Mouse (Mus musculus) embryonic facial prominence, embryonic 13.5 days (tissue): ENCODE data around the gene Gnl1. TPM values are rescaled to one million over a fixed set of nuclear protein-coding genes. Genes with fewer than 3 reads are reported as not detected.
"Not testable (repeated sequence)": the region's sequence is repeated elsewhere in the genome, so short reads cannot be mapped to it uniquely, and the experiment has no call there.

Experiments
- ATAC-seq: fragments of 200-750 bp; cut with Nextera tagmentation; 2 replicates; pipeline ENCODE4 v1.8.0; 2017; ENCODE audit warnings: low read depth; ENCODE audit not compliant: insufficient number of reproducible peaks, insufficient read depth, low FRiP score, low TSS enrichment
- H3K27ac ChIP-seq: fragments of 300-500 bp; sonication (generic); 2 replicates; pipeline ENCODE4 v1.5.1; 2015; ENCODE audit warnings: moderate library complexity, mild to moderate bottlenecking, inconsistent platforms
- H3K27me3 ChIP-seq: fragments of 300-500 bp; sonication (generic); 2 replicates; pipeline ENCODE4 v1.6.1; 2015; ENCODE audit warnings: mild to moderate bottlenecking, inconsistent platforms
- H3K36me3 ChIP-seq: fragments of 300-500 bp; sonication (generic); 2 replicates; pipeline ENCODE4 v1.6.1; 2015; ENCODE audit warnings: mild to moderate bottlenecking, inconsistent platforms
- H3K4me1 ChIP-seq: fragments of 300-500 bp; sonication (generic); 2 replicates; pipeline ENCODE4 v1.6.1; 2015; ENCODE audit warnings: inconsistent platforms
- H3K4me2 ChIP-seq: fragments of 300-500 bp; sonication (generic); 2 replicates; pipeline ENCODE4 v1.6.1; 2015; ENCODE audit warnings: moderate library complexity, mild to moderate bottlenecking, inconsistent platforms
- H3K4me3 ChIP-seq: fragments of 300-500 bp; sonication (generic); 2 replicates; pipeline ENCODE4 v1.5.1; 2015; ENCODE audit warnings: mild to moderate bottlenecking, inconsistent platforms
- H3K9ac ChIP-seq: fragments of 300-500 bp; sonication (generic); 2 replicates; pipeline ENCODE4 v1.6.1; 2015; ENCODE audit warnings: mild to moderate bottlenecking, inconsistent platforms
- H3K9me3 ChIP-seq: fragments of 300-500 bp; sonication (generic); 2 replicates; pipeline ENCODE4 v1.6.1; 2016; ENCODE audit warnings: inconsistent platforms
- WGBS: fragments of 180-500 bp; shearing (Covaris S2); methylation state at CpG from one replicate; pipeline ENCODE4 v1.1.7; 2015; ENCODE audit warnings: mixed read lengths; 5-methylcytosine and 5-hydroxymethylcytosine counted together
- polyA plus RNA-seq: library from polyadenylated mRNA; unstranded; fragments of >200 nt; fragmentation: Nextera tagmentation; extraction: Ambion mirVana; gene quantifications from 2 replicates; pipeline ENCODE4 v1.2.1, GENCODE M21; 2015

Gnl1 gene
- polyA plus RNA-seq = 56.3 and 64.8 TPM in 2 replicates

- peak within 1 kb of the TSS; percentile 97 for H3K27ac ChIP-seq
- H3K27me3 ChIP-seq = no peaks in the 10 kb centered on the region
- peak within 1 kb of the TSS; percentile 83 for H3K4me2 ChIP-seq
- peak within 1 kb of the TSS; percentile 91 for H3K9ac ChIP-seq
- H3K9me3 ChIP-seq = no peaks in the 10 kb centered on the region
- H3K36me3 ChIP-seq = peaks cover 42% of the 10 kb centered on the region
- peak within 1 kb of the TSS; percentile 97 for H3K4me3 ChIP-seq
- peaks cover 20% of the 10 kb centered on the region for H3K4me1 ChIP-seq
- peak; percentile 79 for ATAC-seq
- WGBS = under 1% methylated on average over 86 of the region's 109 CpGs
These were observed at the start of gene Gnl1, which contains the start of gene Prr3 for GRCm38 (mm10) chr17:35979401-35980362. Gnl1 (plus strand) TSS chr17:35979851. Prr3 (minus strand) TSS chr17:35980236.

GRCm38 (mm10) chr17:35930627-35931026 is 49.0 kb upstream of the Gnl1 start:
- no peak overlapping the region for H3K4me3 ChIP-seq
- no peak overlapping the region for H3K27ac ChIP-seq
- 95% methylated on average over 12 of the region's 12 CpGs for WGBS
- H3K27me3 ChIP-seq = no peaks in the 10 kb centered on the region
- no peak overlapping the region for H3K9ac ChIP-seq
- no peaks in the 10 kb centered on the region for H3K4me1 ChIP-seq
- ATAC-seq = no peak; the same call in 1 of the 2 replicates
- no peaks in the 10 kb centered on the region for H3K9me3 ChIP-seq
- no peak overlapping the region for H3K4me2 ChIP-seq
- H3K36me3 ChIP-seq = peaks cover 58% of the 10 kb centered on the region

DNA sequence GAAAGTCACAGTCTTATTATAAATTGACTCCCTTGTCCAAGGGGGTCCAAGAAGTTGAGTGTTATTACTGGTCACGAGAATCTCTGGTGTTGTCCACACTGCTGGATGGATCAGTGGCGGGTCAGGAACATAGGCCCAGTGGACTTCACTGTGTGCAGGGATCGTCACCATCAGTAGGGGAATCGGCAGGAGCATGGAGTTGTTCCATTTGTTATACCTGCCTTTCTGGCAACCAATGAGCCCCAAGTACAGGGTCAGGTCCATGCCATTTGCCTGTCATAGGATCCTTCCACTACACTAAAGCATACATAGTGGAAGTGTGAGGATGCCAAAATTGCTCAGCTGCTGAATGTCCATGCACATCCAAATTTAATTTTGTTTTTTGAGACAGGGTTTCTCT is 47.0 kb upstream of the Gnl1 start:
- Histone ChIP-seq H3K27me3 (no peaks in the 10 kb centered on the region), H3K4me1 (no peaks in the 10 kb centered on the region), H3K9me3 (no peaks in the 10 kb centered on the region), H3K36me3 (peaks cover 41% of the 10 kb centered on the region), H3K4me2 (no peak overlapping the region), H3K27ac (no peak overlapping the region), H3K4me3 (no peak overlapping the region), H3K9ac (no peak overlapping the region)
- WGBS = 90% methylated on average over 4 of the region's 4 CpGs
- no peak for ATAC-seq

DNA sequence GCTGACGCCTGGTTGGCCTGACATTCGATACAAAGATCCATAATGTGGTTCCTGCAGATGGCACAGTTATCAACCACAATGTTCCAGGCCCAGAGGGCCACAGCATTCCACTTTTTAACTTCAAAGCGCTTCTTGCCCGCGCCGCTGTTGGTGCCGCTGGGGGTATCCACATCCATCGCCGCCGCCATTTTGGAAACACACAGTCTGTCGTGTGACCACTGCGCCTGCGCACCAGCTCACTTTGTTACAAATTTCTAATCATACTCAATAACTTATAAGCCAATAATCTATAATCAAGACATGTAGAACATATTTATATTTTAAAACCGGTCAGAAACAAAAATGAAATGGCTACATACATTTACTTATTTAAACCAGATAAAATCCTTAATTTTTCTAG is 43.9 kb upstream of the Gnl1 start:
- not testable (repeated sequence) for H3K9ac ChIP-seq, H3K4me1 ChIP-seq, H3K4me3 ChIP-seq, H3K27me3 ChIP-seq, H3K27ac ChIP-seq, H3K9me3 ChIP-seq, ATAC-seq, H3K36me3 ChIP-seq, H3K4me2 ChIP-seq
- WGBS = 82% methylated on average over 14 of the region's 14 CpGs

DNA sequence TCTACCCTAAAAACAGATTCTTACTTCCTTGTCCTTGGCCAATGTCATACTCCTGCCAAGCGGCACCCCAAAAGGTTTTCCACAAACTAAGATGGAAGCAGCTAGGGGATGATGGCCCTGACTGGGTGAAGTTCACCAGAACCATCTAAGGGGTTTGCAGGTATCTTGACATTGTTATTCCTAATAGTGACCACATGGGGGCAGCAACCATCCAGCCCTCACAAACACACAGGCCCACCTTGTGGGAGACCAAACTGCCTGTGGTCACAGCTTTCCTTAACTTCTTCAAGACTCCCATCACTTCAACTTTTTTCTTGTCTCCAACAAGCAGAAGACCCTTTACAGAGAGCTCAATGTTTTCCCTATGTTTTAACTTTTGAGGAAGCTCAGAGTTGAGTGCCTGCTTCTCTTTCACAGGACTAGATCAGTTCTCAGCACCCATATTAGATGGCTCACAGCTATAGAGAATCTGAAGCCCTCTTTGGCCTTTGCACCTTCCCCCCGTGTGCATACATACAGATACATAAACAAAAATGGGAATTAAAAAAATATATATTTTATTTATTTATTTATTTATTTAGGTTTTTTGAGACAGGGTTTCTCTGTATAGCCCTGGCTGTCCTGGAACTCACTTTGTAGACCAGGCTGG is 41.8 kb upstream of the Gnl1 start:
- WGBS = 47% methylated on average over 2 of the region's 2 CpGs
- 0 out of 2 replicates have a peak, but pooled peaks have one; percentile 32 for ATAC-seq
- Histone ChIP-seq H3K9ac (no peak overlapping the region), H3K36me3 (no peaks in the 10 kb centered on the region), H3K27ac (no peak overlapping the region), H3K27me3 (no peaks in the 10 kb centered on the region), H3K9me3 (no peaks in the 10 kb centered on the region), H3K4me1 (no peaks in the 10 kb centered on the region), H3K4me2 (no peak overlapping the region), H3K4me3 (no peak overlapping the region)

DNA sequence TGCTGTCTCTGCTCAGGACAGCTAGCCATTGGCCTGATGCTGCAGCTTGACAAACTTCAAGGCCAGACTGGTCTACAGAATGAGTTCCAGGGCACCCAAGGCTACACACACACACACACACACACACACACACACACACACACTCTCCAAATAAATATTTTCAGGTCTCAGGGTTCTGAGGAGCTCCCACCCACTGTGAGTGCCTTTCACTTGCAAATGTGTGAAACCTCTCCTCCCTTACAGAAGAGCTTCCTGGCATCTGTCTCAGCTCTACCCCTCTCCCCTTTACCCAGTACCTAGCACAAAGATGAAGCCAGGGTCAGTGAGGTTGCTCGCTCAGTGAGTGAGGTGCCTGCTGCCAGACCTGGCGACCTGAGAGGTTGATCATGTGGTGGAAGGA is 40.5 kb upstream of the Gnl1 start:
- WGBS = 48% methylated on average over 2 of the region's 2 CpGs
- no peak overlapping the region for H3K4me2 ChIP-seq
- no peak for ATAC-seq
- no peak overlapping the region for H3K27ac ChIP-seq
- no peaks in the 10 kb centered on the region for H3K4me1 ChIP-seq
- H3K9me3 ChIP-seq = no peaks in the 10 kb centered on the region
- H3K9ac ChIP-seq = no peak overlapping the region
- no peaks in the 10 kb centered on the region for H3K36me3 ChIP-seq
- H3K4me3 ChIP-seq = no peak overlapping the region
- no peaks in the 10 kb centered on the region for H3K27me3 ChIP-seq

GRCm38 (mm10) chr17:35939941-35940340 is 39.7 kb upstream of the Gnl1 start:
- Histone ChIP-seq H3K4me2 (no peak overlapping the region), H3K9ac (no peak overlapping the region), H3K27me3 (no peaks in the 10 kb centered on the region), H3K4me3 (no peak overlapping the region), H3K4me1 (no peaks in the 10 kb centered on the region), H3K9me3 (no peaks in the 10 kb centered on the region), H3K36me3 (no peaks in the 10 kb centered on the region), H3K27ac (no peak overlapping the region)
- no peak for ATAC-seq
- 44% methylated on average over 1 of the region's 1 CpGs for WGBS

GRCm38 (mm10) chr17:35950946-35951345 is 28.7 kb upstream of the Gnl1 start:
- H3K9ac ChIP-seq, H3K27me3 ChIP-seq, H3K9me3 ChIP-seq, H3K4me2 ChIP-seq, H3K27ac ChIP-seq, ATAC-seq, H3K4me1 ChIP-seq, H3K4me3 ChIP-seq: not testable (repeated sequence)
- peaks cover 10% of the 10 kb centered on the region for H3K36me3 ChIP-seq

GRCm38 (mm10) chr17:35952559-35952958 is 27.1 kb upstream of the Gnl1 start:
- peaks cover 26% of the 10 kb centered on the region for H3K36me3 ChIP-seq
- not testable (repeated sequence) for H3K4me1 ChIP-seq, H3K9ac ChIP-seq, ATAC-seq, H3K4me3 ChIP-seq, H3K4me2 ChIP-seq, H3K27me3 ChIP-seq, H3K9me3 ChIP-seq, H3K27ac ChIP-seq
- 84% methylated on average over 2 of the region's 3 CpGs for WGBS

DNA sequence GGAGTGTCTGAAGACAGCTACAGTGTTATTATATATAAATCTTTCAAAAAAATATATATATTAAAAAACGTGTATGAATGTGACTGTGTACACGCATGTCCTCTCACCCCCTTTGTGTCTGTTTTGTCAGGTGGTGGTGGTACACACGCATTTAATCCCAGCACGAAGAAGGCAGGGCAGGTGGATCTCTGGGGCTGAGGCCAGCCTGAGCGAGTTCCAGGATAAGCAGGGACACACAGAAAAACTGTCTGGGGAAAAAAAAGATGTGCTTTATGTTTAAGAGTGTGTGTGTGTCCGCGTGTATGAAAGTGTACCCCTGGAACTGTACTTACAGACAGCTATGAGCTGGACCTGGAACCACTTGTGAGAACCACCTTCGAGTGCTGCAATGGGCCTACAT is 25.0 kb upstream of the Gnl1 start:
- no peak overlapping the region for H3K9ac ChIP-seq
- H3K4me3 ChIP-seq = no peak overlapping the region
- peaks cover 47% of the 10 kb centered on the region for H3K36me3 ChIP-seq
- H3K9me3 ChIP-seq = no peaks in the 10 kb centered on the region
- H3K4me1 ChIP-seq = no peaks in the 10 kb centered on the region
- WGBS = 80% methylated on average over 8 of the region's 8 CpGs
- H3K4me2 ChIP-seq = no peak overlapping the region
- H3K27ac ChIP-seq = no peak overlapping the region
- H3K27me3 ChIP-seq = no peaks in the 10 kb centered on the region
- no peak for ATAC-seq

DNA sequence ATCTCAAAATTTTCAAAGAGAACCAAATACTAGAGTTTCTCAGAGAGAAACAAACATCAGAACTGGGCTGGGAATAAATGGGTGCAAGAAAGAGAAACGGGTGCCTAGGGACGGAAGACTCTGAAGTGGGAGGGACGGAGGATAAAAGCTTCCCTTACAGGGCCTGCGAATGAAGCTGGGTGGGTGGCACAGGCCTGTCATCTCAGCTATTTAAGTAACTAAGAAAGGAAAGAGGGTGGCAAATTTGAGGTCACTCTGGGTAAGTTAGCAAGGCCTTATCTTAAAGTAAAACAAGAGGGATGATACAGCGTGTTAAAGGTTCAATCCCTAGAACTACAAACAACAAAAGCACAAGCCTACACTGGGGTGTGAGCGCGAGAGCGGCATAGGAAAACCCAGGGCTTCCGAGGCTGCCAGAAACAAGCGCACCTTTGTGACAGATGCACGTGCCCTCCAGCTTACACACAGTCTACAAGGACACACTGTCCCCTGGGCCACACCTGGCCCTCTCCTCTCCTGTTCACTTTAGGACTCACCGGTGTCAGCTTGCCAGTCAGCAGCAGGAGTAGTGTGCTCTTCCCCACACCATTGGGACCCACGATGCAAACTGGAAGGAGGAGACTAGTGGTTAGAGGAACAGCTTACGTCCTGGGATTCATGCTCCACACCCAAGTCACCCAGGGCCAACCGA is 21.0 kb upstream of the Gnl1 start:
- Histone ChIP-seq H3K9me3 (no peaks in the 10 kb centered on the region), H3K27ac (no peak overlapping the region), H3K4me2 (no peak overlapping the region), H3K36me3 (peaks cover 88% of the 10 kb centered on the region), H3K27me3 (no peaks in the 10 kb centered on the region), H3K4me1 (no peaks in the 10 kb centered on the region), H3K4me3 (no peak overlapping the region), H3K9ac (no peak overlapping the region)
- WGBS = 96% methylated on average over 15 of the region's 15 CpGs
- ATAC-seq = no peak
